Mouse (Mus musculus) kidney, adult 2 months (tissue): ENCODE measurements around the gene Nme2.

ENCODE experiments used
- CTCF ChIP-seq: fragments of 200-500 bp; conservative IDR thresholded peaks from 2 replicates; pipeline ENCODE4 v1.5.1; 2011; ENCODE audit warnings: low read depth, mild to moderate bottlenecking, control low read depth, low read length, moderate library complexity, mixed read lengths; ENCODE audit not compliant: insufficient read depth, insufficient read length
- POLR2A ChIP-seq: fragments of 200-500 bp; IDR thresholded peaks from one replicate; pipeline ENCODE4 v1.6.1; 2011; ENCODE audit warnings: low read depth, low read length, control low read depth

- TF ChIP-seq POLR2A, result no peak
- no peak for TF ChIP-seq CTCF
These were observed 38.5 kb upstream of the Nme2 start for GRCm38 (mm10) chr11:93994531-93994930.
